Mouse (Mus musculus): ENCODE results near the gene Rpl28. TPM values are rescaled to one million over a fixed set of nuclear protein-coding genes. Genes with fewer than 3 reads are reported as not detected.

Gene Rpl28
- total RNA-seq, 2 experiments from 2014 or later, result 431 to 514 TPM

DNA sequence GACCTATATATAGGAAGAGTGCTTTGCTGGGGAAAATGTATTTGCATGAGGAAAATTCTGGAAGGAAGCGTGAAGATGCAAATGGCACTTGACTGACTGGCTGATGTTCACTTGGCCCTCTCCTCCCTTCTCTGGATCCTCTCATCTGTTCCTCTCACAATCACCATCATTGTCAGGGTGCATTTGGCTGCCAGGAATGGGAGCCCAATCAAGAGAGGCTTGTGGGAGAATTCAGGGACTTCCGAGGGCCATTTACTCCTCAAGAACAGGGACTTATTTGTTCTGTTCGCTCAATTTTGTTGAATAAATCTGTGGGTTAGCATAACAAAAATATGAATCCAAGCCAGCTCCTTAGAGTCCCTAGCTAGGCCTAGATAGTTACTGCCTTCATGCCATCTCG is 29.0 kb downstream of the Rpl28 start:
- intact Hi-C loops (cut with DNase I), result no loop called here

GRCm38 (mm10) chr7:4822162-4822907 is 29.7 kb downstream of the Rpl28 start:
- no peak for DNase-seq
- intact Hi-C loops (cut with DNase I), result no loop called here

More for the DNA sequence above, 29.0 kb downstream of the Rpl28 start:
- DNase-seq, result no peak

GRCm38 (mm10) chr7:4825365-4825764 is 32.7 kb downstream of the Rpl28 start:
- intact Hi-C loops (cut with DNase I), result no loop called here
- DNase-seq, result no peak

GRCm38 (mm10) chr7:4830476-4830875 is 37.8 kb downstream of the Rpl28 start:
- intact Hi-C loops (cut with DNase I), result no loop called here
- no peak for DNase-seq

GRCm38 (mm10) chr7:4835631-4836327 is 43.1 kb downstream of the Rpl28 start:
- no peak for DNase-seq
- intact Hi-C loops (cut with DNase I), result no loop called here

GRCm38 (mm10) chr7:4836351-4836792 is 43.7 kb downstream of the Rpl28 start:
- intact Hi-C loops (cut with DNase I), result no loop called here
- peak in 1 of 2 experiments; percentile 24 for DNase-seq

DNA sequence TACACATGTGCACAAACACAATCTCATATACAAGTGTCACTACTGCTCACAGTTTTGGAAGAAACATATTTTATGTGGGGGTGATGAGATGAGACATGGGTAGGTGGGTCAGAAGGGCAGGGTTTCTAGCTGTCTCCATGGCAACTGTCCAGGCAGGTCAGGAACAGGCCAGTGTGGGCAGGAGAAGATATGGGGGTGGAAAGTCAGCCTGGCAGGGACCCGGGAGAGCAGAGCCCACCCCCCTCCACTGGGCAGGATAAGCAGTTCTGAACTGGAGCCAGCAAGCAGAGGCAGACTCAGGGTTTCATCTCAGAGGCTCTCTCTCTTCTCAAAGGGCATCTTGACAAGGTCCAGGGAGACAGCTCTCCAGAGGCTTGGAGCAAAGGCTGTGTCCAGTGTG is 45.0 kb downstream of the Rpl28 start:
- intact Hi-C loops (cut with DNase I), result no loop called here
- no peak for DNase-seq

DNA sequence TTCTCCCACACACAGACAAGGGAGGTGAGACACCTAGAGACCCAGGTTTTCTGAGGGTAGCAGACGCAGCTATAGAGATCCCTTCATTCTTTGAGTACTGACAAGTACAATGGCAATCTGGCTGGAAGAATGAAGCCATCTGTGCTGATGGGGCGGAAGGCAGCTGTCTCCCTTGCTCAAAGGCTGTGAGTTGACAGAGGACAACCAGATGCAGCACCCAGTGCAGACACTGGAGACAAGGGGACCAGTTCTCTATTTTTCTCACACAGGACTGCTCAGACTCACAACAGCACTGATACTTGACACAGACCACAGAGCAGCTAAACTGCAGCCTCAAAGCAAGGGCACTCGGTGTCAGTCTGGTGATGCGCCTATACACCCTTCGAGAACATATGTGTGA is 49.4 kb downstream of the Rpl28 start:
- intact Hi-C loops (cut with DNase I), result no loop called here
- no peak for DNase-seq

DNA sequence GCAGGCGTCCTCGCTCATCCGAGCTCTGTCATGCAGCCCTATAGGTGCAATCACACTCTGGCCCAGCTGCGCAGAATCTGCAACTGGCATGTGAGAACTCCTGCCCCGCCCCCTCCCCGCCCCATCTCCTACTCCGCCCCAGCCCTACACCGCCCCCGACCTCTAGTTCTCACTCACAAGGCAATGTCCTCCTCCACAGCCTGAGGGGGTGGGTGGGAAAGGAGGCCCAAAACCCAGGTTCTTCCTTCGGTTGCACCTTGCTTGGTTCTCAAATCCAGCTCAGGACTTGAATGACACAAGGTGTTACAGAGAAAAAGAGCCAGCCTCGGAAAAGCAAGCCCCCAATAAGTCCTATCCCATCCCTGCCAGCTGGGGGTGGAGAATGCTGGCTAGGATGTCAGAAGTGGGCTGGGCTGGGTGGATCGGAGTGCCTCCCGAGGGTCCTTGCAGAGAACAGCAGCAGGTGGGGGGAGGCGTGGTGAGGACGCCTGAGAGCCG is 50.0 kb downstream of the Rpl28 start:
- DNase-seq, result no peak
- intact Hi-C loops (cut with DNase I), result no loop called here

- intact Hi-C loops (cut with DNase I), result no loop called here
- no peak for DNase-seq
Observed at GRCm38 (mm10) chr7:4843604-4844244, 51.0 kb downstream of the Rpl28 start.

- intact Hi-C loops (cut with DNase I), result no loop called here
Observed at GRCm38 (mm10) chr7:4844245-4844916, 51.7 kb downstream of the Rpl28 start, which contains the start of gene Shisa7. Gene Shisa7 (minus strand): TSS chr7:4844696.

More at GRCm38 (mm10) chr7:4844245-4844916, 51.7 kb downstream of the Rpl28 start, which contains the start of gene Shisa7:
- DNase-seq, result no peak

Other genes with a start within 250 kb of the Rpl28 start
- gene Syt5, start 245.3 kb upstream of the Rpl28 start, total RNA-seq (2021), result not detected
- gene Ptprh, start 188.8 kb upstream of the Rpl28 start, total RNA-seq (2021), result not detected
- 1 to 10 TPM; 2.5 to 3.2 TPM for gene Tmem86b, start 161.5 kb upstream of the Rpl28 start, total RNA-seq (2021)
- 10 to 100 TPM; 40.2 to 42.4 TPM for gene Ppp6r1, start 133.9 kb upstream of the Rpl28 start, total RNA-seq (2021)
- 10 to 100 TPM; 22.4 to 24.9 TPM for gene Hspbp1, start 107.8 kb upstream of the Rpl28 start, total RNA-seq (2021)
- 1 to 10 TPM in 1 of 2 experiments, under 1 TPM in 1; 0.54 to 1.6 TPM for gene Brsk1, start 102.3 kb upstream of the Rpl28 start, total RNA-seq (2021)
- not detected for gene Tmem150b, start 67.6 kb upstream of the Rpl28 start, total RNA-seq (2021)
- gene Kmt5c, start 52.8 kb upstream of the Rpl28 start, total RNA-seq (2021), result 10 to 100 TPM in 1 of 2 experiments, 1 to 10 TPM in 1; 9.7 to 10.5 TPM
- 1 to 10 TPM; 1.4 to 1.9 TPM for gene Cox6b2, start 39.8 kb upstream of the Rpl28 start, total RNA-seq (2021)
- not detected for gene Fam71e2, start 21.6 kb upstream of the Rpl28 start, total RNA-seq (2021)
- gene Il11, start 10.0 kb upstream of the Rpl28 start, total RNA-seq (2021), result not detected
- gene Tmem190, start 9.9 kb upstream of the Rpl28 start, total RNA-seq (2021), result not detected
- gene Tmem238, start 3.2 kb upstream of the Rpl28 start, total RNA-seq (2021), result 1 to 10 TPM; 7.9 to 9.5 TPM
- 10 to 100 TPM; 70.3 to 83.7 TPM for gene Ube2s, start 19.7 kb downstream of the Rpl28 start, total RNA-seq (2021)
- gene Shisa7, start 51.8 kb downstream of the Rpl28 start, total RNA-seq (2021), result not detected
- 1 to 10 TPM; 3.6 to 3.8 TPM for gene Isoc2b, start 77.4 kb downstream of the Rpl28 start, total RNA-seq (2021)
- gene Isoc2a, start 84.3 kb downstream of the Rpl28 start, total RNA-seq (2021), result 10 to 100 TPM; 21.0 to 28.3 TPM
- under 1 TPM; 0.20 TPM for gene Gm36210, start 113.6 kb downstream of the Rpl28 start, total RNA-seq (2021)
- gene Zfp628, start 122.3 kb downstream of the Rpl28 start, total RNA-seq (2021), result 1 to 10 TPM; 8.9 TPM
- gene Nat14, start 129.2 kb downstream of the Rpl28 start, total RNA-seq (2021), result 1 to 10 TPM; 2.5 to 3.2 TPM
- gene Ssc5d, start 132.9 kb downstream of the Rpl28 start, total RNA-seq (2021), result 10 to 100 TPM in 1 of 2 experiments, 1 to 10 TPM in 1; 8.8 to 11.1 TPM
- gene Sbk2, start 171.5 kb downstream of the Rpl28 start, total RNA-seq (2021), result 10 to 100 TPM; 30.5 to 35.8 TPM
- 1 to 10 TPM; 1.6 to 1.7 TPM for gene Sbk3, start 178.3 kb downstream of the Rpl28 start, total RNA-seq (2021)
- gene Zfp579, start 203.3 kb downstream of the Rpl28 start, total RNA-seq (2021), result 1 to 10 TPM; 7.8 to 9.5 TPM
- gene Zfp524, start 221.5 kb downstream of the Rpl28 start, total RNA-seq (2021), result 1 to 10 TPM; 6.9 TPM
- 10 to 100 TPM; 20.7 to 22.7 TPM for gene Fiz1, start 221.8 kb downstream of the Rpl28 start, total RNA-seq (2021)
- not detected for gene Gm44973, start 222.6 kb downstream of the Rpl28 start, total RNA-seq (2021)
- 10 to 100 TPM; 11.0 to 13.0 TPM for gene Zfp865, start 227.5 kb downstream of the Rpl28 start, total RNA-seq (2021)
- gene Ccdc106, start 227.7 kb downstream of the Rpl28 start, total RNA-seq (2021), result under 1 TPM in 1 of 2 experiments, not detected in 1; 0.20 TPM
- gene 4632433K11Rik, start 241.2 kb downstream of the Rpl28 start, total RNA-seq (2021), result under 1 TPM in 1 of 2 experiments, not detected in 1; 0.42 TPM
- 1 to 10 TPM; 2.2 to 3.9 TPM for gene Zfp784, start 245.6 kb downstream of the Rpl28 start, total RNA-seq (2021)

Data from gastrocnemius, postnatal 36 days (tissue).